Mouse (Mus musculus): ENCODE data around the gene Mrfap1. TPM values are rescaled to one million over a fixed set of nuclear protein-coding genes. Genes with fewer than 3 reads are reported as not detected.

Gene Mrfap1
- polyA plus RNA-seq, 1 experiment: 355 TPM

DNA sequence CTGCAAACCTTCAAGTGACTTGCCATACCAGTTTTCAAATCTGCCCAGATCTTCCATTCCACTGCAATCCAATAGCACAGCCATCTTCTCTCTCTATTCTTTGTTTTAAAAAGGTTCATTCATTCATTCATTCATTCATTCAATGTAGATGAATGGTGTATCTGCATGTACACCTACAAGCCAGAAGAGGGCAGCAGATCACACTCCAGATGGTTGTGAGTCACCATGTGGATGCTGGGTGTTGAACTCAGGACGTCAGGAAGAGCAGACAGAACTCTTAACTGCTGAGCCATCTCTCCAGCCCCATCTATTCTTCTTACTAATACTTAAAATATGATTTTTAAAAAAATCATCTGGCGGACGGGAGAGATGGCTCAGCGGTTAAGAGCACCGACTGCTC lies 39.5 kb downstream of the Mrfap1 start:
- Histone ChIP-seq H3K27ac (ENCODE audit: insufficient read depth, low read length) (no peak overlapping the region), H3K4me3 (replicated peaks; ENCODE audit: insufficient read depth, low read depth, low read length) (no peak overlapping the region), H3K4me1 (ENCODE audit: control insufficient read depth, insufficient read depth, low read length) (no peaks in the 10 kb centered on the region), H3K27me3 (ENCODE audit: control insufficient read depth, insufficient read depth, low read length) (no peaks in the 10 kb centered on the region)
- no peak for DNase-seq
- 67% methylated on average over 5 of the region's 5 CpGs for WGBS
- TF ChIP-seq CTCF (IDR thresholded peaks at IDR 0.05; ENCODE audit: borderline replicate concordance, insufficient read depth, low read depth, low read length) (peak; percentile 67), POLR2A (IDR thresholded peaks at IDR 0.05; ENCODE audit: borderline replicate concordance, insufficient read depth, low read length) (no peak)

DNA sequence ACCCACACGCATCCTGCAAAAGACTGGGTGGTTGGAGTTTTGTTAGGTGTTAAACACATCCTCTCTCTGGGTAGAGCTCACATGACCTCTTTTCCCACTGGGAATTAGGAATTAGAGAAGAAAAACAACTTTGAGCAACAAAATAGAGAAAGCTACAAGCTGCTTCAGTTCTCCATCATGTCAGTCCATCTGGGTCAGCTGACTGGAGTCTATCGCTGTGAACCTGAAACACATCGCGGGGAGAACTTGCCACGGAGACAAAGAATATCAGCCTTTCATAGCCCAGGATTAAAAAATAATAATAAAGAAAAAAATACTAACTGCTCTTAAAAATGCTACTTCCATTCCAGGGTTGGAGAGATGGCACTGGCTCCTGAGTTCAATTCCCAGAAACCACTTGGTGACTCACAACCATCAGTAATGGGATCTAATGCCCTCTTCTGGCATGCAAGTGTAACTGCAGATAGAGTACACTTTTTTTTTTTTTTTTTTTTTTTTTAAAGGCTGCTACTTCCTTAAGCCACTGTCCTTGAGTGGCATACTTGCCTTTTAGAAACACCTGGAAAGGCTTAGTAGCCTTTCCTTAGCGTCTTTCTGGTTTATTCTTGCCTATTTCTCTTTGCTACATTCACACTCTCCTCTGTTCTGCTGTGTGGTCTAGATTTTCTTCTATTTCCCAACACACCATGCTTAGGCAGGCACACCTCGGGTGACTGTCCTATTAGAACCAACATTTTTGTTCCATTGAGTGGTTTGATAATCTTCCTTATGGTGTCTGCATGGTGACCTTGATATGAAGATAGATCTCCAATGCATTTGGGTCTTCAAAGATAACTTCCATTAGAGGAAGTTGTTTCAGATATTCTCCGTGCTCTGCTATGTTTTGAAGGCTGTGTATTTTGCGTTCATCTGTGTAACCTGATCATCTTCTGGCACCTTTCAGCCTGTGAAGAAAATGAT lies 46.2 kb downstream of the Mrfap1 start:
- no peak for TF ChIP-seq CTCF (IDR thresholded peaks at IDR 0.05; ENCODE audit: borderline replicate concordance, insufficient read depth, low read depth, low read length)
- no peak for TF ChIP-seq POLR2A (IDR thresholded peaks at IDR 0.05; ENCODE audit: borderline replicate concordance, insufficient read depth, low read length)
- Histone ChIP-seq H3K4me3 (replicated peaks; ENCODE audit: insufficient read depth, low read depth, low read length) (no peak overlapping the region), H3K27ac (ENCODE audit: insufficient read depth, low read length) (no peak overlapping the region), H3K4me1 (ENCODE audit: control insufficient read depth, insufficient read depth, low read length) (no peaks in the 10 kb centered on the region; the same call in 1 of the 2 replicates), H3K27me3 (ENCODE audit: control insufficient read depth, insufficient read depth, low read length) (no peaks in the 10 kb centered on the region)
- WGBS: 74% methylated on average over 9 of the region's 9 CpGs
- DNase-seq: no peak

DNA sequence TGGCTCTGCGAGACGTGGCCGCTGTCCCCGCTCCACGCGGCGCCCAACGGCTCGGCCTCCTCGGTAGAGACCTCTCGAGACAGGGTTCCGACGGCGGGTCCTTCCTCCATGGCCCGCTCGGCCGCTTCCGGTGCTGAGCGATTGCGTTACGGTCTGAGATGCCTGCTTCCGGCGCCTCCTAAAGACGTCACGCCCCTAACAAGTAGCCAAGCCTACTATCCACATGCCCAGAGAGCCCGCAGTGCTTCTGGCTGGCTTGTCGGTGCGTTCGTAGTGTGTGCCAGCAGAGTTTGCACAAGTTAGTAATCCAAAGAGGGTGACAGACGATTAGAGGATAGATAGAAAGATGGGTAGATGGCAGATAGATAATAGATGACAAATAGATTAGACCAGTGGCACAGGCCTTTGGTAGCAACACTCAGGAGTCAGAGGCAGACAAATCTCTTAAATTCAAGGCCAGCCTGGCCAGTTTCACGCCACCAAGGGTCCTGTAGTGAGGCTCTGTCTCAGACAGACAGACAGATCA lies 48.0 kb downstream of the Mrfap1 start, which contains the start of gene Bloc1s4:
Gene Bloc1s4 (minus strand): TSS at position 115 of the 526 bp plus-strand sequence.
- H3K27me3 ChIP-seq (ENCODE audit: control insufficient read depth, insufficient read depth, low read length): no peaks in the 10 kb centered on the region
- peak within 1 kb of the TSS; percentile 77 for H3K4me3 ChIP-seq (replicated peaks; ENCODE audit: insufficient read depth, low read depth, low read length)
- WGBS: 3% methylated on average over 31 of the region's 31 CpGs
- DNase-seq: peak; percentile 92 to 94
- H3K4me1 ChIP-seq (ENCODE audit: control insufficient read depth, insufficient read depth, low read length): no peaks in the 10 kb centered on the region; the same call in 1 of the 2 replicates
- TF ChIP-seq CTCF (IDR thresholded peaks at IDR 0.05; ENCODE audit: borderline replicate concordance, insufficient read depth, low read depth, low read length): no peak
- TF ChIP-seq POLR2A (IDR thresholded peaks at IDR 0.05; ENCODE audit: borderline replicate concordance, insufficient read depth, low read length): peak; percentile 75; the same call in 1 of the 2 replicates
- H3K27ac ChIP-seq (ENCODE audit: insufficient read depth, low read length): no peak within 1 kb of the TSS

DNA sequence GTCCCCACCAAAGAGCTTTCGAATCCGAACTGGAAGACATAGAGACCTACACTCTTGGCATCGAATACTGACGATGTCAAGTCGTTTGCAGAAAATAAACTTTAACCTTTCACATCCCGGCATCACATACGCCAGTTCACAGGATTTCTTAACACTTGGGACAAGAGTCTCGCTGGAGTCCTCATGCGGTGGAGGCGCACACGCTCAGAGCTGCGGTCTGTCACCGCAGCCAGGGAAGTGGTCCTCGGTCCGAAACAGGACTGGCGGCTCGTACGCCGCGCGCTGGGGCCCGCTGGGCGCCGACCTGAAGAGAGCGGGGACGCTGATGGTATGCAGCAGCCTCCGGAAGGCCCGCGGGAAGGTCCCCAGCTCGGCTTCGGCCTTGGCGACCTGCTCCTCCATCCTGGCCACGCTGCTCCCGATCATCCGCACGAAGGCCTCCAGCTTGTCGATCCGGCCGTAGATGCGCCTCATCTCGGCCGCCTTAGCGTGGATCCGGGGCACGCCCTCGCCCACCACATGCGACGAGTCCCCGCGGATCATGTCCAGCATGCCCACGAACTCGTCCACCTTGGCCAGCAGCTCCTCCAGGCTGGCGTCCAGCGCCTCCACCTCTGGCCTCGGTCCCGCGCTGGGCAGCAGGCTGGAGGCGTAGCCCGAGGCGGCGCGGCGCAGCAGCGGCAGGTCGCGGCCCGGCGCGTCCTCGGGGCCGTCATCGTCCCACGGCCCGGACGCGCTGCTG lies 48.6 kb downstream of the Mrfap1 start:
- WGBS: 1% methylated on average over 76 of the region's 76 CpGs
- no peak for TF ChIP-seq POLR2A (IDR thresholded peaks at IDR 0.05; ENCODE audit: borderline replicate concordance, insufficient read depth, low read length)
- TF ChIP-seq CTCF (IDR thresholded peaks at IDR 0.05; ENCODE audit: borderline replicate concordance, insufficient read depth, low read depth, low read length): no peak
- Histone ChIP-seq H3K4me1 (ENCODE audit: control insufficient read depth, insufficient read depth, low read length) (no peaks in the 10 kb centered on the region; the same call in 1 of the 2 replicates), H3K27ac (ENCODE audit: insufficient read depth, low read length) (no peak overlapping the region), H3K4me3 (replicated peaks; ENCODE audit: insufficient read depth, low read depth, low read length) (peak overlapping the region; percentile 77), H3K27me3 (ENCODE audit: control insufficient read depth, insufficient read depth, low read length) (no peaks in the 10 kb centered on the region)
- DNase-seq: no peak

DNA sequence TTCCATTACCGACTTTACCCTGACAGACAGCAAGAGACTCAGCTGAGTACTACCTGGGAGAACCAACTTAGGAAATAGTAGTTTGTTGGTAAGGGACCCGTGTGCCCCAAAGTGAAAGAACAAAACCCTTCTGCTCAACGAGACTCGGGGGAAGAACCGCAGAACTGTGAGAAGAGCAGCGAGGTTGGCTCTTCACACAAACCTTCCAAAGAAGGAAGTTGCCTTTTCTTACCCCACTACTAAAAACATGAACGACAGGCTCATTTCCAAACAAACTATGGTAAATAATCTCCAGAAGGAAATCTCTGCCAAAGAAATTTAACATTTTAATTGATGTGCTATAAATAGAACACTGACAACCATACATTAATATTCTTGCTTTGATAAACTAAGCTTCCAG lies 49.5 kb downstream of the Mrfap1 start:
- TF ChIP-seq POLR2A (IDR thresholded peaks at IDR 0.05; ENCODE audit: borderline replicate concordance, insufficient read depth, low read length) (no peak), CTCF (IDR thresholded peaks at IDR 0.05; ENCODE audit: borderline replicate concordance, insufficient read depth, low read depth, low read length) (no peak)
- 81% methylated on average over 7 of the region's 7 CpGs for whole genome bisulfite sequencing
- no peak overlapping the region for H3K4me3 ChIP-seq (replicated peaks; ENCODE audit: insufficient read depth, low read depth, low read length)

More for the DNA sequence above, 49.5 kb downstream of the Mrfap1 start:
- Histone ChIP-seq H3K4me1 (ENCODE audit: control insufficient read depth, insufficient read depth, low read length) (peaks cover 3% of the 10 kb centered on the region; the same call in 1 of the 2 replicates), H3K27me3 (ENCODE audit: control insufficient read depth, insufficient read depth, low read length) (no peaks in the 10 kb centered on the region), H3K27ac (ENCODE audit: insufficient read depth, low read length) (no peak overlapping the region)
- no peak for DNase-seq

Other genes starting within 250 kb of the Mrfap1 start
- gene Tbc1d14, start 203.5 kb downstream of the Mrfap1 start, polyA plus RNA-seq (2012; rRNA removed): 53.2 and 55.1 TPM in 2 replicates
- 69.4 and 75.9 TPM in 2 replicates for gene D5Ertd579e, start 100.7 kb downstream of the Mrfap1 start, polyA plus RNA-seq (2012; rRNA removed)
- 27.0 and 27.7 TPM in 2 replicates for gene Bloc1s4, start 48.1 kb downstream of the Mrfap1 start, polyA plus RNA-seq (2012; rRNA removed)
- gene Man2b2, start 33.9 kb upstream of the Mrfap1 start, polyA plus RNA-seq (2012; rRNA removed): 29.2 and 30.1 TPM in 2 replicates
- 259 and 273 TPM in 2 replicates for gene Ppp2r2c, start 71.7 kb upstream of the Mrfap1 start, polyA plus RNA-seq (2012; rRNA removed)
- 27.2 and 28.3 TPM in 2 replicates for gene Wfs1, start 192.4 kb upstream of the Mrfap1 start, polyA plus RNA-seq (2012; rRNA removed)

Measured in cerebellum, adult 2 months (tissue).